Mouse (Mus musculus): ENCODE results near the gene Slc6a17.

Slc6a17 gene

DNA sequence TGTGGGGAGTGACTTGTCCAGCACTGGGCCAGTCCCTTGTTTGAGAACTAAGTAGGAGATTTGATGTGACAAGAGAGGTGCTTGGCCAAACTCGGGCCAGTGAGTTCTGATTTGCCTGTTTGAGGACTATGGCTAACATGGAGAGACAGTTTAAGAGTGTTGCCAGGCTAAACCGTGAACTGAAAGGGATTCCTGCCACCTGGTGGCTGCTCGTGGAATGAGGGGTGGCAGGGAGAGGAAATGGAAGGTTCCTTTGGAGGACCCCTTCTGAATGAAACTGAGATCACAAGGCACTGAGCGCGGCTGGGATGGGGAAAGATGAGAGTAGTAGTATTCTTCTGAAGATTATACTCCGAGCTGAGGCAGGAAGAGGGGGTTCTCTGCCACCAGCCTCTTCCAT, 51.2 kb downstream of the Slc6a17 start:
- DNase-seq (ENCODE audit: low spot score in 2 of 2), result peak; percentile 26 to 32

- peak; percentile 14 to 33 for DNase-seq (ENCODE audit: low spot score in 2 of 2)
These were observed 55.7 kb downstream of the Slc6a17 start for GRCm38 (mm10) chr3:107462160-107462559.

- no peak for DNase-seq (ENCODE audit: low spot score in 2 of 2)
These were observed 57.9 kb downstream of the Slc6a17 start for GRCm38 (mm10) chr3:107459773-107460431.

- no peak for DNase-seq (ENCODE audit: low spot score in 2 of 2)
These were observed 58.5 kb downstream of the Slc6a17 start, which contains the start of gene Kcnc4 for GRCm38 (mm10) chr3:107459196-107459772. Gene Kcnc4, minus strand, starts transcription at chr3:107459552.

DNA sequence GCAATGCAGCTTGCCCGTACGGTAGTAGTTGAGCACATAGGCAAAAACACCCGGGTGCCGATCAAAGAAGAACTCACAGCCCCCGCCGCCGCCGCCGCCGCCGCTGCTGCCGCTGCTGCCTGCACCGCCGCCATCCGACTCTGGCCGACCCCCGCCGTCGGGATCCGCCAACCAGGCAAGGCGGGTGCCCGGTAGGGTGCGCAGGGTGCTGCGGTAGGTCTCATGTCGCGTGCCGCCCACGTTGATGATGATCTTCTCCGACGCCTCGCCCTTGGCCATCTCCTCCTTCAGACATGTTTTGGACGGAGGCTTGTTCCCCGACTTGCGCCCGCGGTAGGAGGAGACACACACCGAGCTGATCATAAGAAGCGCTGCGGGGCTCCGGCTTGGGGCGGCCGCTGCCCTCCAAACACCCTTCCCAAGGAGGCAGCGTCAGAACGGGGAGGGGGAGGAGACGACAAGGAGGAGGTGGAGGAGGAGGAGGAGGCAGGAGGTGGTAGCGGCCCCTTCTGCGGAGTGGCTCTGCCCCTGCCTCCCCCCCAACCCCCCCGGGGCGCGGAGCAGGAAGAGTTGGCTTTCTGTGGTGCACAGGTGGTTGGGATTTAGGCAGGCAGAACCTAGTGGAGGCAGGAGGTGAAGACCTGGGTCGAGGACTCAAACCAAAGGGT, 59.2 kb downstream of the Slc6a17 start:
- no peak for DNase-seq (ENCODE audit: low spot score in 2 of 2)

- no peak for DNase-seq (ENCODE audit: low spot score in 2 of 2)
These were observed 59.7 kb downstream of the Slc6a17 start for GRCm38 (mm10) chr3:107458104-107458503.

DNA sequence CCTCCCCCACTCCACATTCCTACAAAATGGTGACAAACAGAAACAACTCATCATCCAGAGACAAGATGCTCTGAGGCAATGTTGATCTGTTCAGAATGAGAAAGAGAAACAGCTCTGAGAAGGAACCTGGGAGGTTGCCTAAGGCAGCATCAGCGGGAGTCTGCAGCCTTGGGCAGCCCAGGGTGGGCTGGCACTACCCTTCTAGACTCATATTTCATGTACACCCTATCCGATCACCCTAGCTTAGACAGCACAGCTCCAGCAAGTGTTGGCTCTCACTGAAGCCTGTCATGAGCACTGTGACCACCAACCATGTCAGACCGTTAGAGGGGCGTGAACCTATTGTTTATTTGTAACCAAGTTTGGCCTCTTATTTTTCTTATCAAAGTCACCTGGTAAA, 63.5 kb downstream of the Slc6a17 start:
- no peak for DNase-seq (ENCODE audit: low spot score in 2 of 2)

GRCm38 (mm10) chr3:107446822-107447221, 71.0 kb downstream of the Slc6a17 start:
- DNase-seq (ENCODE audit: low spot score in 2 of 2), result no peak

DNA sequence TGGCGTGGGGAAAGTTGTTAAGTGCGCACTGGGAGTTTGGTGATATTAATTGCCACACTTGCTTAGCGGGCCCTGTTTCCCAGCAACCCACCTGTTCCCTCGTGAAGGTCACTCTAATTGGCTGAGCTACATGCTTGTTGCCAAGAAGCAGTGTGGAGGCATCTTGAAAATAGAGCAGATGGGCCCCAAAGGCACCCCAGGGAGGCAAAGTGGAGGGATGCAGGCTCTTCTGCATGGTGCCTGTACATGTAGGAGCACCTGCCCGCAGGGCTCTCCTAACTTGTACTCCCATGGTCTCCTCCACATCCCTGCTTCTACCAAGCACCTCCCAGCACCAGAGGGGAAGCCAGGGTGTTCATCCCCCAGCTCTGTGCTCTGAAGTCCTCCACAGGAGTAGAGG, 74.0 kb downstream of the Slc6a17 start:
- DNase-seq (ENCODE audit: low spot score in 2 of 2), result no peak

GRCm38 (mm10) chr3:107442191-107442590, 75.6 kb downstream of the Slc6a17 start:
- DNase-seq (ENCODE audit: low spot score in 2 of 2), result no peak

- DNase-seq (ENCODE audit: low spot score in 2 of 2), result no peak
These were observed 76.5 kb downstream of the Slc6a17 start for GRCm38 (mm10) chr3:107441306-107441705.

DNA sequence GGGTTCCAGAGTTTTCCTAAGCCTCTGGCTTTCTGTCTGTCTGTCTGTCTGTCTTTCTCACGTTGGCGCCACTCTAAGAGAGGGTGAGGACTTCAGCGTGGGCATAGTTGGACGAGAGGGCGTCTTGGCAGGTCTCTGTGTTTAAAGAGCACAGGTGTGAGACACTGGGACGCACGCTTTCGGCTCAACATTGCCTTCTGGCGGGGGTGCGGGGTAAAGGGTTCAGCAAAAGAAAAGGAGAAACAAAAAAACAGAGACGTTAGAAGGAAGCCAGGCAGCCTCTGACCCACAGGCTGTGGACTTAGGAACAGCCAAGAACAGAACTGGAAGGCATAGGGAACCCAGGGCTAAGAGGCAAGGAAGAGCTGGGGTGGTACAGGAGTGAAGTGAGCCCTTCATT, 78.5 kb downstream of the Slc6a17 start:
- DNase-seq (ENCODE audit: low spot score in 2 of 2), result no peak

- no peak for DNase-seq (ENCODE audit: low spot score in 2 of 2)
These were observed 80.2 kb downstream of the Slc6a17 start for GRCm38 (mm10) chr3:107437666-107438065.

DNA sequence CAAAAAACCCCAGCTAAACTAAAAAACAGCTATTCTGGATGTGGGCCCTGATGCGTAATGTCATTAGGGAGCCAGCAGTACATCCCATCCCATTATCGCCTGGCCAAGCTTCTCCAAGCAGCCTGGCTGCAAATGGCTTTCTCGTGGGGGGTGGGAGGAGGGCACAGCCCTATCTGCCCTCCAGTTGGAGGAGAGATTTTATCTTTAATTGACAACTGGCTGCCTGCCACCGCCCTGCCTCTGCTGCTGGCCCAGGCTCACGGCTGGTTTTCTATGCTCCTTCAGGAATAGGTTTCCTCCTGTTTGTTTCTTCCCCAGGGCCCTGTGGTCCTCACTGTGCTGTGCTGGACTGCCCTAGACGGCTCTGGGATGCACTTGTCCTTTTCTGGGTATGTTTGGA, 81.4 kb downstream of the Slc6a17 start:
- DNase-seq (ENCODE audit: low spot score in 2 of 2), result no peak

DNA sequence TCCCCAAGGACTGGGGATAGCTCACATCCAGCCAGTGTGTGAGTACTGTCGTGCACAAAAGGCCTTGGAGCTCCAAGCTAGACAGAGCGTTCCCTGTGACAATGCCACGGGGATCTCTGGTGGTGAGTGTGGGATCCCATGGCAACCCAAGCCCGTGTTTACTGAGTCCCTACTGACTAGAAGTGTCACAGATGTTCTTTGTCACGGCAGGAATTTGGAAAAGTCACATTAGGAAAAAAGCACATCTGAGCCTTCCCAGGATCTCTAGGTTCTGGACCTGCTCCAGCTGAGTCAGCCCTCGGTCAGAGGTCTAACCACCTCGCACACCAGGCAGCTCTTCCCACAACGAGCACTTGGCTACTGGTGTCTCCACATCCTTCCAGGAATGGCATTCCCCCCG, 84.2 kb downstream of the Slc6a17 start:
- DNase-seq (ENCODE audit: low spot score in 2 of 2), result no peak

GRCm38 (mm10) chr3:107431268-107431667, 86.5 kb downstream of the Slc6a17 start:
- no peak for DNase-seq (ENCODE audit: low spot score in 2 of 2)

DNA sequence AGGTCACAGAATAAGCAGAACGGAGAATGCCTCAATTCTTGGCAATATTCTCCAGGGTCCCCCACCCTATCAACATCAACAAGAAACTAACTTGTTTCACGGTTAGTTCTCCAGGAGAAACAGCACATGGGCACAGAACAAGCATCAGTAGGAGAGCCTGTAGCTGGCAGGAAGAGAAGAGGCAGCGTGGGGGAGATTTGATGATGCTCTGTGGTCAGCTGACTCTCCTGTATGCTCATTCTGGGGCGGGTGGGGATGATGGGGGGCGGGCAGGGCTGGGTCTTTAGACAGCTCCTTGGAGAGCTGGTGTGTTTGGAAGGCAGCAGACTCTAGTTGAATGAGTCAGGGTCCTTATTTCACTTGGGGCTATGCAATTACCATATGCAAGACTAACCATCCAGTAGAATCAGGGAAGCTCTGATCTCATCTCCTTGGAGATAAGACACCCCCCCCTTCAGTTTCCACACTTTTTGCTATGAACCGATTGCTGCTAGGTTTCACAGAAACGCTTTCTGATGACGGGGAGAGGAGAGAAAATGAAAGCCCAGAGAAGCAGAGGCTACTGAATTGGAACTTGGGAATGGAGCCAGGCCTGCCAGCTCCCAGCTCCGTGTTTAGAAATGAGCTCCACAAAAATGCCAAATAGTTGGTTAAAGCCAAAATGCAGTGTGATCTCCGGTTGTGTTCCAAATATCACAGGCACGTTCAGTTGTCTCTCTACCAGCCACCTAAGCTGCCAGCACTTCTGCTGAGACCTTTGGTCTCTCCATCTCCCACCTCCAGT, 93.4 kb downstream of the Slc6a17 start:
- no peak for DNase-seq (ENCODE audit: low spot score in 2 of 2)

- no peak for DNase-seq (ENCODE audit: low spot score in 2 of 2)
These were observed 97.7 kb downstream of the Slc6a17 start for GRCm38 (mm10) chr3:107420156-107420555.
